Mouse (Mus musculus): ENCODE results near the gene Robo2.

- TF ChIP-seq POLR2AphosphoS5 (IDR thresholded peaks at IDR 0.05; ENCODE audit: borderline replicate concordance, low read depth, low read length), result no peak
- no peak for TF ChIP-seq MXI1 (IDR thresholded peaks at IDR 0.05; ENCODE audit: low read depth, low read length)
- no peak for TF ChIP-seq POLR2A (IDR thresholded peaks at IDR 0.05; ENCODE audit: control insufficient read depth in 1 of 2, insufficient read depth in 1 of 2, low read depth in 1 of 2, low read length in 2 of 2, poor library complexity in 1 of 2)
- TF ChIP-seq TCF12 (IDR thresholded peaks at IDR 0.05; ENCODE audit: low read depth, low read length), result no peak
- TF ChIP-seq MAFK (IDR thresholded peaks at IDR 0.05; ENCODE audit: borderline replicate concordance, low read depth, low read length), result no peak
Observed at GRCm38 (mm10) chr16:73858717-73859116, 552.9 kb downstream of the Robo2 start.

Data from MEL (cell line).